Mouse (Mus musculus): Measurements from ENCODE around the gene Myom3. TPM values are rescaled to one million over a fixed set of nuclear protein-coding genes. Genes with fewer than 3 reads are reported as not detected.
A peak's percentile ranks its signal among the peaks of the same experiment; 100 is the strongest.

Myom3 gene
- polyA plus RNA-seq, 1 experiment from 2014 or later = 3.0 TPM

- no peak overlapping the region for H3K27ac ChIP-seq (ENCODE audit: low read length)
- H3K4me2 ChIP-seq (replicated peaks; ENCODE audit: low read depth, low read length) = no peak overlapping the region
- H3K9me3 ChIP-seq (ENCODE audit: low read length) = no peaks in the 10 kb centered on the region
- H3K36me3 ChIP-seq (ENCODE audit: insufficient read depth, low read length) = no peaks in the 10 kb centered on the region
- ATAC-seq (no peak), DNase-seq (ENCODE audit: low spot score) (no peak)
- WGBS = 58% methylated on average over 2 of the region's 2 CpGs
- no peaks in the 10 kb centered on the region for H3K27me3 ChIP-seq (replicated peaks; ENCODE audit: insufficient read depth, low read length)
- TF ChIP-seq EP300 (IDR thresholded peaks at IDR 0.05) (no peak), CTCF (IDR thresholded peaks at IDR 0.05) (no peak)
- no peak overlapping the region for H3K4me3 ChIP-seq (ENCODE audit: low read depth, low read length)
- H3K9ac ChIP-seq (replicated peaks; ENCODE audit: low read depth) = no peak overlapping the region
- no peaks in the 10 kb centered on the region for H3K4me1 ChIP-seq (ENCODE audit: insufficient read depth, low read depth, low read length)
Measured at GRCm38 (mm10) chr4:135789135-135789534, 29.6 kb downstream of the Myom3 start.

GRCm38 (mm10) chr4:135792821-135793220 is 33.3 kb downstream of the Myom3 start:
- WGBS = 85% methylated on average over 5 of the region's 5 CpGs
- Histone ChIP-seq H3K4me2 (replicated peaks; ENCODE audit: low read depth, low read length) (no peak overlapping the region), H3K9me3 (ENCODE audit: low read length) (no peaks in the 10 kb centered on the region), H3K27me3 (replicated peaks; ENCODE audit: insufficient read depth, low read length) (no peaks in the 10 kb centered on the region), H3K4me1 (ENCODE audit: insufficient read depth, low read depth, low read length) (no peaks in the 10 kb centered on the region), H3K27ac (ENCODE audit: low read length) (no peak overlapping the region), H3K36me3 (ENCODE audit: insufficient read depth, low read length) (no peaks in the 10 kb centered on the region), H3K4me3 (ENCODE audit: low read depth, low read length) (no peak overlapping the region), H3K9ac (replicated peaks; ENCODE audit: low read depth) (no peak overlapping the region)
- DNase-seq (ENCODE audit: low spot score) = no peak
- no peak for ATAC-seq
- no peak for TF ChIP-seq CTCF (IDR thresholded peaks at IDR 0.05)

GRCm38 (mm10) chr4:135797931-135798330 is 38.4 kb downstream of the Myom3 start:
- Histone ChIP-seq H3K4me3 (ENCODE audit: low read depth, low read length) (peak overlapping the region; percentile 16; the same call in 1 of the 2 replicates), H3K27ac (ENCODE audit: low read length) (peak overlapping the region; percentile 39; the same call in 1 of the 2 replicates), H3K27me3 (replicated peaks; ENCODE audit: insufficient read depth, low read length) (no peaks in the 10 kb centered on the region), H3K4me2 (replicated peaks; ENCODE audit: low read depth, low read length) (peak overlapping the region; percentile 43), H3K36me3 (ENCODE audit: insufficient read depth, low read length) (no peaks in the 10 kb centered on the region), H3K9me3 (ENCODE audit: low read length) (no peaks in the 10 kb centered on the region), H3K4me1 (ENCODE audit: insufficient read depth, low read depth, low read length) (0 out of 2 replicates have a peak, but pooled peaks cover 3% of the 10 kb centered on the region), H3K9ac (replicated peaks; ENCODE audit: low read depth) (no peak overlapping the region)
- TF ChIP-seq EP300 (IDR thresholded peaks at IDR 0.05) (no peak), CTCF (IDR thresholded peaks at IDR 0.05) (no peak)
- WGBS = 16% methylated on average over 11 of the region's 11 CpGs
- peak; percentile 87 for ATAC-seq
- peak; percentile 87 for DNase-seq (ENCODE audit: low spot score)

- TF ChIP-seq EP300 (IDR thresholded peaks at IDR 0.05) (no peak), CTCF (IDR thresholded peaks at IDR 0.05) (peak; percentile 93)
- no peaks in the 10 kb centered on the region for H3K36me3 ChIP-seq (ENCODE audit: insufficient read depth, low read length)
- H3K4me3 ChIP-seq (ENCODE audit: low read depth, low read length) = no peak overlapping the region
- ATAC-seq = peak; percentile 30
- 0 out of 2 replicates have a peak, but pooled peaks cover 3% of the 10 kb centered on the region for H3K4me1 ChIP-seq (ENCODE audit: insufficient read depth, low read depth, low read length)
- H3K9me3 ChIP-seq (ENCODE audit: low read length) = no peaks in the 10 kb centered on the region
- H3K27me3 ChIP-seq (replicated peaks; ENCODE audit: insufficient read depth, low read length) = no peaks in the 10 kb centered on the region
- 19% methylated on average over 8 of the region's 8 CpGs for WGBS
- peak; percentile 87 for DNase-seq (ENCODE audit: low spot score)
- no peak overlapping the region for H3K9ac ChIP-seq (replicated peaks; ENCODE audit: low read depth)
- no peak overlapping the region for H3K4me2 ChIP-seq (replicated peaks; ENCODE audit: low read depth, low read length)
- H3K27ac ChIP-seq (ENCODE audit: low read length) = no peak overlapping the region
Measured at GRCm38 (mm10) chr4:135801543-135801942, 42.0 kb downstream of the Myom3 start.

- no peak for ATAC-seq
- H3K4me2 ChIP-seq (replicated peaks; ENCODE audit: low read depth, low read length) = no peak overlapping the region
- WGBS = 46% methylated on average over 4 of the region's 4 CpGs
Measured at GRCm38 (mm10) chr4:135803299-135803698, 43.8 kb downstream of the Myom3 start.

GRCm38 (mm10) chr4:135804169-135804568 is 44.7 kb downstream of the Myom3 start:
- H3K27me3 ChIP-seq (replicated peaks; ENCODE audit: insufficient read depth, low read length) = no peaks in the 10 kb centered on the region
- TF ChIP-seq EP300 (IDR thresholded peaks at IDR 0.05) = no peak
- no peak for TF ChIP-seq CTCF (IDR thresholded peaks at IDR 0.05)
- no peak overlapping the region for H3K4me2 ChIP-seq (replicated peaks; ENCODE audit: low read depth, low read length)
- 81% methylated on average over 5 of the region's 5 CpGs for WGBS
- no peaks in the 10 kb centered on the region for H3K4me1 ChIP-seq (ENCODE audit: insufficient read depth, low read depth, low read length)
- H3K9me3 ChIP-seq (ENCODE audit: low read length) = no peaks in the 10 kb centered on the region
- no peak overlapping the region for H3K27ac ChIP-seq (ENCODE audit: low read length)
- H3K36me3 ChIP-seq (ENCODE audit: insufficient read depth, low read length) = no peaks in the 10 kb centered on the region
- DNase-seq (ENCODE audit: low spot score) (no peak), ATAC-seq (no peak)
- H3K9ac ChIP-seq (replicated peaks; ENCODE audit: low read depth) = no peak overlapping the region
- no peak overlapping the region for H3K4me3 ChIP-seq (ENCODE audit: low read depth, low read length)

More at GRCm38 (mm10) chr4:135803299-135803698, 43.8 kb downstream of the Myom3 start:
- no peak for DNase-seq (ENCODE audit: low spot score)
- Histone ChIP-seq H3K4me3 (ENCODE audit: low read depth, low read length) (no peak overlapping the region), H3K9me3 (ENCODE audit: low read length) (no peaks in the 10 kb centered on the region), H3K27ac (ENCODE audit: low read length) (no peak overlapping the region), H3K36me3 (ENCODE audit: insufficient read depth, low read length) (no peaks in the 10 kb centered on the region), H3K4me1 (ENCODE audit: insufficient read depth, low read depth, low read length) (0 out of 2 replicates have a peak, but pooled peaks cover 3% of the 10 kb centered on the region), H3K27me3 (replicated peaks; ENCODE audit: insufficient read depth, low read length) (no peaks in the 10 kb centered on the region), H3K9ac (replicated peaks; ENCODE audit: low read depth) (no peak overlapping the region)
- TF ChIP-seq EP300 (IDR thresholded peaks at IDR 0.05) = no peak
- peak; percentile 55 for TF ChIP-seq CTCF (IDR thresholded peaks at IDR 0.05)

- H3K4me2 ChIP-seq (replicated peaks; ENCODE audit: low read depth, low read length) = no peak overlapping the region
- no peak for ATAC-seq
- 71% methylated on average over 7 of the region's 7 CpGs for WGBS
- H3K27ac ChIP-seq (ENCODE audit: low read length) = no peak overlapping the region
- H3K36me3 ChIP-seq (ENCODE audit: insufficient read depth, low read length) = no peaks in the 10 kb centered on the region
- H3K9me3 ChIP-seq (ENCODE audit: low read length) = no peaks in the 10 kb centered on the region
- H3K4me1 ChIP-seq (ENCODE audit: insufficient read depth, low read depth, low read length) = no peaks in the 10 kb centered on the region
- TF ChIP-seq EP300 (IDR thresholded peaks at IDR 0.05) (no peak), CTCF (IDR thresholded peaks at IDR 0.05) (no peak)
- H3K27me3 ChIP-seq (replicated peaks; ENCODE audit: insufficient read depth, low read length) = no peaks in the 10 kb centered on the region
- no peak overlapping the region for H3K4me3 ChIP-seq (ENCODE audit: low read depth, low read length)
- no peak for DNase-seq (ENCODE audit: low spot score)
- no peak overlapping the region for H3K9ac ChIP-seq (replicated peaks; ENCODE audit: low read depth)
Measured at GRCm38 (mm10) chr4:135814896-135815295, 55.4 kb downstream of the Myom3 start.

Data from lung, postnatal 0 days (tissue).